Mouse (Mus musculus) left cerebral cortex, postnatal 10 days (tissue): ENCODE data around the gene Pank4. TPM values are rescaled to one million over a fixed set of nuclear protein-coding genes. Genes with fewer than 3 reads are reported as not detected.

Source experiments
- DNase-seq, 2 experiments: peaks; one replicate each; pipeline ENCODE4 v3.0.0; 2021 to 2022; ENCODE audit warnings: low spot score in 2 of 2, mixed read lengths in 1 of 2; ENCODE audit errors: extremely low spot score in 1 of 2
- intact Hi-C: fragments of 180-260 bp; cut with DNase I; formaldehyde crosslinking; loops from one replicate; pipeline ENCODE4 v1.15.1; 2025
- total RNA-seq, 2 experiments: library from RNA; stranded (reverse); gene quantifications; 2 replicates each; pipeline ENCODE4 v1.2.3; 2021

The Pank4 gene
- total RNA-seq = 10 to 100 TPM; 30.6 to 31.9 TPM

DNA sequence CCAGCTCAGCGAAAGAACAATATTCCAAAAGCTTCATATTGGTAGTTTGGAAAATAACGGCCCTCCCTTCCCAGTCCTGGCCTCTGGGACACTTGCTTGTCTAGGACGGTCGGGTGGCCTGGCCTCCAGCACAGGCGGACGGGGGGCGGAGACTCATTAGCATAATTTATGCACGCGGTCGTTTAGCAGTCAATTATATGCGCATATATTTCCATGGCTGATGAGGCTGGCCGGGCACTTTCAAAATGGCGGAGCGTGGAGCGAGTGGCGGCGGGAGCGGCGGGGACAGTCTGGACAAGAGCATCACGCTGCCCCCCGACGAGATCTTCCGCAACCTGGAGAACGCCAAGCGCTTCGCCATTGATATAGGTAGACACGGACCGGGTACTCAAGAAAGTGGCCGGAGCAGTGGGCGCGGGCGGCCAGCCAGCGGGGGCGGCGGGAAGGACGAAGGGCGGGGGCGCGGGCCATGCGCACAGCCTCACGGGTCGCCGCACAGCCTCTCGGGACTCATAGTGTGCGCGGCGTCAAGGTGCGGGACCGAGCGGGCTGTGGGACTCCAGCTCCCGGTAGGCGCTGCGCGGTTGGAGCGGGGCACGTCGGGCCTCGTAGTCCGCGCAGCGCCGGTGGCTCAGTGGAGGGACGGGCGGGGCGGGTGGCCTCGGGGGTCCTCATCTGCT lies at the start of gene Pank4:
Gene Pank4 (plus strand): TSS at position 223 of the 680 bp plus-strand sequence.
- intact Hi-C loops = loop anchor here (1.0 to 5.0 kb wide), 2 partner anchors 20 to 87 kb away; no protein-coding TSS in a partner anchor
- peak; percentile 88 to 94 for DNase-seq

GRCm38 (mm10) chr4:154914252-154914651 lies 49.7 kb upstream of the Pank4 start:
- intact Hi-C loops = no loop called here
- DNase-seq = no peak

- DNase-seq = no peak
- intact Hi-C loops = no loop called here
Observed at GRCm38 (mm10) chr4:154914707-154915106, 49.2 kb upstream of the Pank4 start.

- no peak for DNase-seq
- intact Hi-C loops = no loop called here
Observed at GRCm38 (mm10) chr4:154915286-154915685, 48.6 kb upstream of the Pank4 start.

DNA sequence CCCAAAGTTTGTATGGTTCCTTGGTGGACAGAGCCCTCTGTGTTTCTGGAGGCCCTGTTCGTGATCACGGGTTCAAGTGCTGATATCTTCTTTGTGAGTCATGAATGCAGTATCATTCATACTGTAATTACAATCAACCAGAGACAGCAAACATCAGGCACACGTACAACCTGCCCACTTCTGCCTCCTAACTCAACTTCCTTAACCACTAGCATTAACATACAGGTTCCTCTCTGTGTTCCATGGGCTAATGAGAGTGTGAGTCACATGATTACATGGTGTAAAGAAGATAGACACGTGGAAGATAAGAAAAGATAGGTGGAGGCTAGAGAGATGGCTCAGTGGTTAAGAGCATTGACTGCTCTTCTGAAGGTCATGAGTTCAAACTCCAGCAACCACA lies 47.3 kb upstream of the Pank4 start:
- intact Hi-C loops = no loop called here
- DNase-seq = no peak

DNA sequence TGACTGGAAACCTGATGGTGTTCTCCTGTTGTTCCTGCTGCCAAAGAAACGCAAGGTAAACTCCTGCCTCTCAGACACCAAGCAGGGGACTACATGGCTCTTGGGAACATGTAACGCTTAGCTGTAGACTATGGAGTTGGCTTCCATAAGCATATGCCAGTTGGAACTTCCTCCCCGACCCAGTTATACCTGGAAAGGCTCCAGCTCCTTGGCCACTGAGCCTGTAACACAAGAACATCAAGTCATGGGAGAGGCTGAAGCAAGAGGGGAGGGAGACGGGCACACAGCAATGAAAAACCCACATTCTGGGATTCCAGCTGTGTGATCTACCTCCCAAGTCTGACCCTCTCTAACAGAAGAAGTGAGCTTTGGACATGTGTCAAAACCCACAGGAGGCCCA lies 41.6 kb upstream of the Pank4 start:
- intact Hi-C loops = no loop called here

DNA sequence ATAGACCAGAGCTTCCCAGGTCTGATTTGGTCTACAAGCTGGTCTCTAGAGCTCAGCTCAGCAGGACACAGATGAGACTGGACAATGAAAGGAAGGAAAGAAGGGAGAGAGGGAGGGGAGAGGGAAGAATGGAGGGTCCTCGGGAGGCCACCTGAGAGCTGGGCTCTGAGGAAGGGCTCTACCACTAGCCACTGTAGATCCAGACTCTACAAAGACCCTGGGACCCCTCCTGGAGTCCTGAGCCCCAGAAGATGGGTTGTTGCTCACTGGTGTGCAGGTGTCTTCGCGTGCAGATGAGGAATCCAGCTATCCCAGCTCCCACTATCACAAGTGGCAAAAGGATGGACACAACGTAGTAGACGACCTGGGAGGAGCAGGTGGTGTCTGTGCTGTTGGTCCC lies 41.0 kb upstream of the Pank4 start:
- intact Hi-C loops = no loop called here
- no peak for DNase-seq

More for the DNA sequence above, 41.6 kb upstream of the Pank4 start:
- DNase-seq = no peak

- intact Hi-C loops = no loop called here
- DNase-seq = no peak
Observed at GRCm38 (mm10) chr4:154925413-154925812, 38.5 kb upstream of the Pank4 start.

DNA sequence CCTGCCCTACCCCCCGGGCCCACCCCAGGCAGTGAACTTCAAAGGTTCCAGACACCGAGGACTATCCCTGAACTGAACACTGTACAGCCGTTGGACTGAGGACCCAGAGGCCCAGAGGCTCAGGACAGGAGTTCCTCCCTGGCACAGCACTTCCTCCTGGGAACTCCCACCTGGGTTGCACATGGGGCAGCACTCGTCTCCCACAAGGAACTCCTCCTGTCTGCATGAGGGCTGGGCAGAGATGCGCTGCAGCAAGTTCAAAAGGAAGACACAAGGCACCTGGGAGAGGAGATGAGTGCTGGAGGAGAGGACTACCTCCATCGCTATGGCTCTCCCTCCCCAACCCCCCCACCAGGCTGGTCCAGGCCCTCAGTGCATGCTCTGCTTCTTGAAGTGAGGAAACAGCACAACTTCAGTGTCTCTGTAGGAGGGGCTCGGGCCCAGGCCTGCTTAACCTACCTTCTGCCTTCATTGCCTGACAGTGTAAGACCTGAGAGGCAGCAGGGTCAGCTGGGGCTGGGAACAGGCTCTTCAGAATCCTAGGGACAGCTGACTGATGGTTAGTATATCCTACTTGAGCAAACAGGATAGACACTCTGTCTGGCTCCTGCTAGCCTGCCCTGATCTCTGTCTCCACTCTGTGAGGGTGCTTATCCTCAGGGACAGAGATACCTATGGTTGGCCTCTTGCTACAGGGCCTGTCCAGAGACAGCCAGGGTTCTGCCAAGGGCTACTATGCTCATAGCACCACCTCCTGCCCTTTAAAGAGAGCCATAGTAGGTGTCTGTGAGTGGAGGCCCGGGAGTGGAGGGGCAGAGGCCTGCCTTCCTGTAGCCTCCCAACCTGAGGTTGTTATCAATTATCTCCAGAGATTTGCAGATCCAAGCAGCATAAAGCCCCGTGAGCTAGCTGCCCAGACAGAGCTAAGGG lies 36.7 kb upstream of the Pank4 start:
- no peak for DNase-seq
- intact Hi-C loops = no loop called here

DNA sequence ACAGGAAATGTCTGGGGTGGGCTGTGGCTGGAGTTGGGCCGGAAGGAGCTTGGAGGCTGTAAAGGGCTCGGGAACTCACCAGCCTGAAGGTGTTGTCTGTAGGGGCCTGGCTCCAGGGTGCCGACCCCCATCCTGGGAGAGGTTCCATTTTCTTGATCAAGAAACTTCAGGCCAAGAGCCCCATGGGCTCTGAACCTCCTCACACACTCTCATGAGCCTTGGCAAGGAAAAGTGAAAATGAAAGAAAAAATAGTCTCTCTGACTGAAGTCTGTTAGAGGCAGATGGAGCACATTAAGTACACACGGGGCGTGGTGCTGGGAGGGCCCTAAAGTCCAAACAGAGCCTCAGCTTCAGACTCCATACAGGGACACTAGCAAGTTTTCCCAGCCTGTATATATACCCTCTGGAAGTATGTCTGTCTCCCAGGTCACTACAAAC lies 36.0 kb upstream of the Pank4 start:
- DNase-seq = no peak
- intact Hi-C loops = no loop called here

GRCm38 (mm10) chr4:154928395-154929087 lies 35.4 kb upstream of the Pank4 start, which contains the start of gene Tnfrsf14:
TSS of gene Tnfrsf14 (minus strand) at chr4:154928563.
- intact Hi-C loops = no loop called here
- DNase-seq = no peak

- intact Hi-C loops = no loop called here
- no peak for DNase-seq
Observed at GRCm38 (mm10) chr4:154929088-154929660, 34.7 kb upstream of the Pank4 start.

DNA sequence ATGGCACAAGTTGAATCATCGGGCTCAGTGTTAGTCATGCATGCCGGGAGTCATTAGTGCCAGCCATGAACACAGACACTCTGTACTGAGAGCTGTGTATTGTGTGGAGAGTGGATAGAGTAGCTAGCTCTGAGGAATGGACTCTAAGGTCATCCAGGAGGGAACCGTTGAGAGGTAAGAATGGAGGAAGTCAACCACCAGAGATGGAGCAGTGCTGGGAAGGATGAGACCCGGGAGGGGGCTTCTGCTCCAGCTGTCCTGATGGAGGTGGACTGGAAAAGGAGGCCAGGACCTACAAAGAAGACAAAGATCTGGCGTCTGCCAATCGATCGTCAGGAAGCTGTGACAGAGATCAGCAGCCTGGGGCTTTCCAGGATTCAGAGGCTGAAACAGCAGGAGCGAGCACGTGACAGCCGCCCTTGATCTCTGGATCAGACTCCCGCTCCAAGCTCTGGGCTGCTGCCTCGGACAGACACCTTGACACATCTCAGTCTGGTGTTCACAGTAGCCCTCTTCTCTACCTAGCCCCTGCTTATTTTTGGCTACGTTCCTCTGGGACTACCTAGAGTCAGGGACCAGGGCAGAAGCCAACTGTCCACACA lies 30.5 kb upstream of the Pank4 start:
- peak in 1 of 2 experiments; percentile 25 for DNase-seq
- intact Hi-C loops = no loop called here

GRCm38 (mm10) chr4:154934800-154935199 lies 29.1 kb upstream of the Pank4 start:
- intact Hi-C loops = no loop called here
- peak in 1 of 2 experiments; percentile 8 for DNase-seq

- DNase-seq = peak in 1 of 2 experiments; percentile 31
- intact Hi-C loops = no loop called here
Observed at GRCm38 (mm10) chr4:154935788-154936187, 28.1 kb upstream of the Pank4 start.

DNA sequence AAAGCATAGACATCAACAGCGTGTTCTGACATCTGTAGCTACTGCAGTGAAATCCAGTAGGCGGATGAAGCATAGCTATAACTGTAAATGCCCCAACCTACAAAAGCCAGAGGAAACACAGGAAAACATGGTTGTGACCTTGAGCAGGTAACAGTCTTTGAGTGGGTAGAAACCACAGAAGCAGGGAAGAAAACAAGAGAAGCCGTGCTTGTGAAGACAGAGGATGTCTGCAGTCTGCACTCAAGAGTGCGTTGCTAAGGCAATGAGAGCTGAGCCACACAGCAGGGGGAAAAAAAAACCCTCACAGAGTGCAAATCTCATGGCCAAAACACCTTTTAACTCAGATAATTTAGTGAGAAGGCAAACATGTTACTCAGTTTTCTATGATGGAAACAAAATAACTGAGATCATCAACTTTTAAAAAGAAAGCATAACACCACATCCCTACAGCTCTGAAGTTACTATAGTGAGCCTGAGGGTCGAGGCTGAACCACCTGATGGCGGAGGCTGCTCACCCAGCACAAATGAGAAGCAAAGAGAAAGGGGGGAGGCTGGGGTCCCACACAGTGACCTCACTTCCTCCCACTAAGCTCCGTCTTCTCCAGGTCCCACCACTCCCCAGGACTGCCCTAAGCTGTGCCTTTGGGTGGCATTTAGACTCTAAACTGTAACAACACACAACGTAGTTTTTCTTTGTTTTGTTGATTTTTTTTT lies 27.2 kb upstream of the Pank4 start:
- peak in 1 of 2 experiments; percentile 16 for DNase-seq
- intact Hi-C loops = no loop called here

- intact Hi-C loops = no loop called here
- DNase-seq = peak in 1 of 2 experiments; percentile 1
Observed at GRCm38 (mm10) chr4:154937746-154938145, 26.2 kb upstream of the Pank4 start.

GRCm38 (mm10) chr4:154940156-154940555 lies 23.8 kb upstream of the Pank4 start:
- DNase-seq = peak in 1 of 2 experiments; percentile 0
- intact Hi-C loops = loop anchor here (5.0 kb wide), 1 partner anchor 63 kb away; no protein-coding TSS in a partner anchor
